Mouse (Mus musculus) myocyte (in vitro differentiated cells): Measurements from ENCODE around the gene Coro2a.

Source experiments
- MAX ChIP-seq: IDR thresholded peaks from one replicate; pipeline ENCODE4 v1.6.1; 2011; ENCODE audit warnings: low read depth, mild to moderate bottlenecking, control low read depth
- MYOD1 ChIP-seq, 3 experiments: IDR thresholded peaks; one replicate each; pipeline ENCODE4 v1.6.1; 2011; ENCODE audit warnings: control low read depth in 2 of 3, low read depth in 2 of 3, mild to moderate bottlenecking in 2 of 3, moderate library complexity in 1 of 3; ENCODE audit not compliant: insufficient read length in 2 of 3, control insufficient read depth in 1 of 3
- MYOG ChIP-seq, 3 experiments: IDR thresholded peaks; one replicate each; pipeline ENCODE4 v1.6.1; 2011; ENCODE audit warnings: control low read depth in 2 of 3, low read depth in 2 of 3, mild to moderate bottlenecking in 2 of 3; ENCODE audit not compliant: insufficient read length in 2 of 3, control insufficient read depth in 1 of 3, insufficient read depth in 1 of 3
- POLR2A ChIP-seq: IDR thresholded peaks from one replicate; pipeline ENCODE4 v1.6.1; 2011; ENCODE audit warnings: low read depth, mild to moderate bottlenecking, control low read depth, moderate library complexity; ENCODE audit not compliant: insufficient read length
- POLR2AphosphoS2 ChIP-seq: IDR thresholded peaks from one replicate; pipeline ENCODE4 v1.6.1; 2011; ENCODE audit warnings: low read depth, control low read depth; ENCODE audit not compliant: insufficient read length

- no peak for TF ChIP-seq POLR2A
- TF ChIP-seq MYOG (IDR thresholded peaks at IDR 0.05; ENCODE audit: control insufficient read depth in 1 of 3, insufficient read depth in 1 of 3, insufficient read length in 2 of 3, low read depth in 2 of 3): no peak
- no peak for TF ChIP-seq POLR2AphosphoS2
- no peak for TF ChIP-seq MYOD1 (IDR thresholded peaks at IDR 0.05; ENCODE audit: control insufficient read depth in 1 of 3, insufficient read length in 2 of 3, low read depth in 2 of 3)
- TF ChIP-seq MAX: no peak
These were observed 96.5 kb downstream of the Coro2a start for GRCm38 (mm10) chr4:46505361-46506057.
